Mouse (Mus musculus) T-helper 2 cell (primary cell): ENCODE data around the gene Gsta1.
"Not testable (repeated sequence)": the region's sequence is repeated elsewhere in the genome, so short reads cannot be mapped to it uniquely, and the experiment has no call there.

Experiments used
- in situ Hi-C: fragments of 300-600 bp; cut with MboI, MseI; formaldehyde crosslinking; loops from one replicate; pipeline ENCODE4 v1.15.1; 2025; ENCODE audit warnings: high pct_unique_total_duplicates

The Gsta1 gene

DNA sequence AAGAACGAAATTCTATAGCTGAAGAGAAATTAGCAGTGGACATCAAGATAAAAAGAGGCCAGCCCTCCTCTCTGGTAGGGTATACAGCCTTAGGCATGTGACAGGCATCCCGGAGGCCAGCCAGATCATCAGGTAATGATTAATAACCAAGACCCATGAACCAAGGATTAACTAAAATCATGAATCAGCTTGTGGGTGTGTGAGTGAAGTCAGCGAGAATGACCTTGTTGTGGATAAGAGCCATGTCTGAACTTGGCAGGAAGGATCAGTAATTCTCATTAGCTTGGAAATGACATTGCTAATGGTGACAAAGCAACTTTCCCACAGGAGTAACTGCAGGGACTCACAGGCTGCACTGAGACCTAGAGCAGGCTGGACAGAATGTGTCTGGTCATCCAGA, 798 bp upstream of the Gsta1 start:
- in situ Hi-C loops, result loop anchor here (5.0 kb wide), 1 partner anchor 33 kb away; no protein-coding TSS in a partner anchor

GRCm38 (mm10) chr9:78233121-78233695, 2.8 kb downstream of the Gsta1 start:
- in situ Hi-C loops, result not testable (repeated sequence)

- in situ Hi-C loops, result not testable (repeated sequence)
Measured at GRCm38 (mm10) chr9:78255683-78256470, 25.4 kb downstream of the Gsta1 start.

DNA sequence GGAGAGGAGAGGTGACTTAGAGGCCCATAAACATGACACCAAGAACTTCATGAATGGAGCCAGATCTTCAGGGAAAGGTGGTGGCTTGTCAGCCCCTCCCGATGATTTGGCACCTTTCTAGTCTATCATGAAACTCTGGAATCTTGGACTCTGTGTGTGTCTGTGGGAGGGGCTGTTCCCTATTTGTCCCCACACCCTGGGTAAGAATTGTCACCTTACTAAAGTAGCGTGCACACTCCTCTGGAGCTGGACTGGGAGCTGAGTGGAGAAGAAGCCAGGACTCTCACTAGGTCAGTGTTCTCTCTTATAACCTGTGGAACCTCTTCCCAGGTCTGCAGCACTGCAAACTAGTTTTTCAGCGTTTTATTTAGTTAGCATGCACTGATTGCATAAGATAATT, 26.5 kb downstream of the Gsta1 start, which contains the start of gene Gm3776:
Gene Gm3776, plus strand, starts transcription at position 216 of the 400 bp plus-strand sequence.
- in situ Hi-C loops, result not testable (repeated sequence)

DNA sequence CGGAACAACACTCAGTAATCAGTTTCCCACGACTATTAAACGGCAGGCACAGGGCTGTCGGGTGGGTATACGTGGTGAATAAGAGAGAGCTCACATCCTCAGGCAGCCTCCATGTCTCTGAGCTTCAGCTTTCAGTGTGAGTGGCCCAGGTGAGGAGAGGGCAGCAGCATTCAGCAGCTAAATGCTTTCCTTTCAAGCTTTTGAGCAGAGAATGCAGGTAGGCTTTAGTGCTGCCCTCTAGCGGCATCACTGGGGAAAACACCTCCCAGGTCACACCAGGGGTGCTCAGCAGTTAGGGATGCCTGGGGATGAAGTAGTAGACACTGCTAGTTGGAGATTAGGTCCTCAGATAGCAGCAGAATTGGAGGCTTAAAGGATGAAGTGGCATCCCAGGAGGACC, 29.2 kb downstream of the Gsta1 start:
- in situ Hi-C loops, result loop anchor here (5.0 kb wide), 1 partner anchor 32 kb away; no protein-coding TSS in a partner anchor

GRCm38 (mm10) chr9:78270945-78271344, 40.5 kb downstream of the Gsta1 start:
- in situ Hi-C loops, result not testable (repeated sequence)

DNA sequence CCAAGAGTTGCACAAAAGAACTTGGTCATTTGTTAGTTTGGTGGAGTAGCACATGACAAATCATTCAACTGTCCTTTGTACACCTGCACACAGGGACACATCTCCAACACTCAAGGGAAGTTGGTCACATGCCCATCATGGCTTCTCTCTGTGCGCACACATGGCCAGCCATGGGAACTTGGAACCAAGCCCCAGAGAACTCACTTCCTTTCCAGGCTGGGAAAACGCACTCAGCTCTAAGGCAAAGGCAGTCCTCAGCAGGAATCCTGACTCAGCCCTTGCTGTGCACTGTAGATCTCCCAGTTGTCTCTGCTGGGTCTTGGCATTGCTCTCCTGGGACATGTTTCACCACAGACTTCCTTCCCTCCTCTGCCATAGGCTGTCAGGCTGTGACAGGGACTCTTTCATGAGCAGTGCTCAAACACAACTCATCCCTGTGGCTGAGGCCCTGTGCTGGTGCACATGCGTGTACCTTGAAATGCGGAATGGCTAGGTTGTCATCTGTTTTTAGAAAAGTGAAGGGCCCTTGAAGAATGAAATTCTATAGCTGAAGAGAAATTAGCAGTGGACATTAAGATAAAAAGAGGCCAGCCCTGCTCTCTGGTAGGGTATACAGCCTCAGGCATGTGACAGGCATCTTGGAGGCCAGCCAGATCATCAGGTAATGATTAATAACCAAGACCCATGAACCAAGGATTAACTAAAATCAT, 51.7 kb downstream of the Gsta1 start:
- in situ Hi-C loops, result not testable (repeated sequence)

GRCm38 (mm10) chr9:78289063-78289462, 58.6 kb downstream of the Gsta1 start:
- in situ Hi-C loops, result not testable (repeated sequence)

- in situ Hi-C loops, result loop anchor here (5.0 kb wide), 1 partner anchor 58 kb away; no protein-coding TSS in a partner anchor
Measured at GRCm38 (mm10) chr9:78289723-78290122, 59.3 kb downstream of the Gsta1 start, which contains the start of gene Gm10639. TSS of gene Gm10639 (plus strand) at chr9:78289923.
